Mouse (Mus musculus) liver, embryonic 14.5 days (tissue): ENCODE data around the gene Slc12a9.

Source experiments
- CTCF ChIP-seq: IDR thresholded peaks from 2 replicates; pipeline ENCODE4 v1.5.1; 2016; ENCODE audit warnings: antibody characterized with exemption, low read depth, control low read depth
- EP300 ChIP-seq: IDR thresholded peaks from 2 replicates; pipeline ENCODE4 v1.6.1; 2016; ENCODE audit warnings: antibody characterized with exemption, low read depth

GRCm38 (mm10) chr5:137342407-137343012 lies 9.1 kb upstream of the Slc12a9 start:
- TF ChIP-seq CTCF (no peak), EP300 (no peak)
